Mouse (Mus musculus) embryonic facial prominence, embryonic 12.5 days (tissue): ENCODE data around the gene Mettl26. TPM values are rescaled to one million over a fixed set of nuclear protein-coding genes. Genes with fewer than 3 reads are reported as not detected.

Experiments used
- ATAC-seq: fragments of 200-750 bp; cut with Nextera tagmentation; 2 replicates; pipeline ENCODE4 v1.8.0; 2017; ENCODE audit not compliant: insufficient number of reproducible peaks, insufficient read depth, low FRiP score, low TSS enrichment
- H3K27ac ChIP-seq: fragments of 300-500 bp; sonication (generic); 2 replicates; pipeline ENCODE4 v1.5.1; 2016; ENCODE audit warnings: mild to moderate bottlenecking
- H3K27me3 ChIP-seq: fragments of 300-500 bp; sonication (generic); 2 replicates; pipeline ENCODE4 v1.6.1; 2016; ENCODE audit warnings: mild to moderate bottlenecking, moderate library complexity
- H3K36me3 ChIP-seq: fragments of 300-500 bp; sonication (generic); 2 replicates; pipeline ENCODE4 v1.6.1; 2016; ENCODE audit warnings: mild to moderate bottlenecking
- H3K4me1 ChIP-seq: fragments of 300-500 bp; sonication (generic); 2 replicates; pipeline ENCODE4 v1.6.1; 2016
- H3K4me2 ChIP-seq: fragments of 300-500 bp; sonication (generic); replicated peaks from 2 replicates; pipeline ENCODE4 v1.6.1; 2016; ENCODE audit warnings: mild to moderate bottlenecking, moderate library complexity
- H3K4me3 ChIP-seq: fragments of 300-500 bp; sonication (generic); 2 replicates; pipeline ENCODE4 v1.5.1; 2016; ENCODE audit warnings: mild to moderate bottlenecking
- H3K9ac ChIP-seq: fragments of 300-500 bp; sonication (generic); 2 replicates; pipeline ENCODE4 v1.6.1; 2016; ENCODE audit warnings: mild to moderate bottlenecking, moderate library complexity
- H3K9me3 ChIP-seq: fragments of 300-500 bp; sonication (generic); 2 replicates; pipeline ENCODE4 v1.6.1; 2016; ENCODE audit warnings: mild to moderate bottlenecking, moderate library complexity
- WGBS: fragments of 180-500 bp; shearing (Covaris S2); methylation state at CpG from one replicate; pipeline ENCODE4 v1.1.7; 2016; 5-methylcytosine and 5-hydroxymethylcytosine counted together
- polyA plus RNA-seq: library from polyadenylated mRNA; unstranded; fragments of >200 nt; fragmentation: Nextera tagmentation; extraction: Ambion mirVana; gene quantifications from 2 replicates; pipeline ENCODE4 v1.2.1, GENCODE M21; 2016

The Mettl26 gene
- polyA plus RNA-seq, 1 experiment from 2014 or later = 56.8 TPM

DNA sequence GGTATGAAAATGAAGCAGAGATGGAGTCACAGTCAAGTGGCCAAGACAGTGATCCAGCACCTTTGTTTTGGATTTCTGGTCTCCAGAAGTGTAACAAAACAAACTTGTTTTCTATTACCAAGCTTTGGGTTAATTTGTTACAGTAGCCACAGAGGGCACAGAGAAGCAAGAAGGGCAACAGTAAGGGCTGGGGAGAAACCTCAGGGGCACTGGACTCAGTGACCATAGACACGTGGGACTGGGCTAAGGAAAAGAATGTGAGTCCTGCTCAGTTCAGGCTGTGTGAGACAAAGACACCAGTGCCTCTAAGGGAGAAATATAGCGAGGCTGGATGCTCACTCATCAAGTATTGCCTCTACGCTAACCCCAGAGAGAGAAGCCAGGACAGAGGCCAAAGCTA lies 2.2 kb upstream of the Mettl26 start:
- Histone ChIP-seq H3K4me3 (no peak overlapping the region), H3K4me2 (no peak overlapping the region), H3K4me1 (peaks cover 26% of the 10 kb centered on the region), H3K27me3 (no peaks in the 10 kb centered on the region), H3K27ac (no peak overlapping the region), H3K9ac (no peak overlapping the region), H3K36me3 (peaks cover 1% of the 10 kb centered on the region; the same call in 1 of the 2 replicates), H3K9me3 (no peaks in the 10 kb centered on the region)
- no peak for ATAC-seq
- WGBS = 82% methylated on average over 3 of the region's 3 CpGs

DNA sequence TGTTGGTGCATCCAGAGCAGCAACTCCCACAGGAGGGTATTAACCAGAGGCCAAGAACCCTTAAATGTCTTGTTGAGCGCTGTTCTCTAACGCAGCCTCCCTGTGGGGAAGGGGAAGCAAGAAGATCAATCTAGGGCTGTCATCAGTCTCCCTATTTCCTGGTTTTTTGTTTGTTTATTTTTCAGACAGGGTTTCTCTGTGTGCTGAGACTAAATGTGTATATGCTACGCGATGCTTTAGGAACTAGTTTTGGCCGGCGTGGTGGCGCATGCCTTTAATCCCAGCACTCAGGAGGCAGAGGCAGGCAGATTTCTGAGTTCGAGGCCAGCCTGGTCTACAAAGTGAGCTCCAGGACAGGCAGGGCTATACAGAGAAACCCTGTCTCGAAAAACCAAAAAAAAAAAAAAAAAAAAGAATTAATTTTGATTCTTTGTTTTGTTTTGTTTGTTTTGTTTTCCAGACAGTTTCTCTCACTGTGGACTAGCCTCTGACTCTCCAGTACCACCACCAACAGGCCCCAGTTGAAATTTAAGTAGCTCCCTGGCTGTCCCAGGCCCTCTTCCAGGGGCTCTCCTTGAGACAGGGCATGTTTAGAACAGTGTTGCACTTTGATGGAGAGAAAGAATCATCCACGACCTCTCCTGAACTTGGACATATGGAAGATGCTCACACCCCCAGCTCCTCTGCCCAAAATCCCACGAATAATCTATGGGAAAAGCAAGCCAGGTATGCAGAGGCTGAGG lies 1.3 kb upstream of the Mettl26 start:
- no peak overlapping the region for H3K9ac ChIP-seq
- no peaks in the 10 kb centered on the region for H3K27me3 ChIP-seq
- no peak for ATAC-seq
- H3K4me3 ChIP-seq = no peak overlapping the region
- no peak overlapping the region for H3K27ac ChIP-seq
- peaks cover 10% of the 10 kb centered on the region; the same call in 1 of the 2 replicates for H3K36me3 ChIP-seq
- peak overlapping the region; percentile 88 for H3K4me2 ChIP-seq
- 68% methylated on average over 11 of the region's 11 CpGs for WGBS
- H3K4me1 ChIP-seq = peaks cover 21% of the 10 kb centered on the region
- no peaks in the 10 kb centered on the region for H3K9me3 ChIP-seq

DNA sequence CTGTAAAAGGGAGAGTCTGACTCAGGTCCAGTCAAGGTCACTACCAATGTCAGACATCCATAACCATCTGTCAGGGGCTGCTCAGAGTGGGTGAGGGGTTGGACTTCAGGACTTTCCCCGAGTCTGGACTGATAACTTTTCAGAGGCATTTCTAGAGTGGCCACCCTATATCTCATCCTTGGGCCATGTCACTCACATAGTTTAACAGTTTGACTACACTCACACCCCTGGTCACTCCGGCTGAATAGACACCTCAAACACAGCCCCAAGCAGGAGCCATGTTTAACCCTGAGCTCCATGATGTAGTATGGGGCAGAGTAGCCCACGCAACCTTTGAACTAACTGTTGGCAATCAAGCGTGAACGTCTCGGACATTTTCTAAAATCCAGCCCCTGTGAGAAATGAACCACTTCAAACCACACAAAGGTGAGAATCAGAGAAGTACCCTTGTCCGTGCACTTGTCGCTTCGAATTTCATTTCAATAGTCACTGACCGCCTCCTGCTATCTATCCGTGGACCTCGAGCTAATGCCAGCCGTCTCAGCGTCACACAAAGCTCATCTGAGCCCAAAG lies 640 bp upstream of the Mettl26 start:
- no peak for ATAC-seq
- 8% methylated on average over 14 of the region's 14 CpGs for WGBS

DNA sequence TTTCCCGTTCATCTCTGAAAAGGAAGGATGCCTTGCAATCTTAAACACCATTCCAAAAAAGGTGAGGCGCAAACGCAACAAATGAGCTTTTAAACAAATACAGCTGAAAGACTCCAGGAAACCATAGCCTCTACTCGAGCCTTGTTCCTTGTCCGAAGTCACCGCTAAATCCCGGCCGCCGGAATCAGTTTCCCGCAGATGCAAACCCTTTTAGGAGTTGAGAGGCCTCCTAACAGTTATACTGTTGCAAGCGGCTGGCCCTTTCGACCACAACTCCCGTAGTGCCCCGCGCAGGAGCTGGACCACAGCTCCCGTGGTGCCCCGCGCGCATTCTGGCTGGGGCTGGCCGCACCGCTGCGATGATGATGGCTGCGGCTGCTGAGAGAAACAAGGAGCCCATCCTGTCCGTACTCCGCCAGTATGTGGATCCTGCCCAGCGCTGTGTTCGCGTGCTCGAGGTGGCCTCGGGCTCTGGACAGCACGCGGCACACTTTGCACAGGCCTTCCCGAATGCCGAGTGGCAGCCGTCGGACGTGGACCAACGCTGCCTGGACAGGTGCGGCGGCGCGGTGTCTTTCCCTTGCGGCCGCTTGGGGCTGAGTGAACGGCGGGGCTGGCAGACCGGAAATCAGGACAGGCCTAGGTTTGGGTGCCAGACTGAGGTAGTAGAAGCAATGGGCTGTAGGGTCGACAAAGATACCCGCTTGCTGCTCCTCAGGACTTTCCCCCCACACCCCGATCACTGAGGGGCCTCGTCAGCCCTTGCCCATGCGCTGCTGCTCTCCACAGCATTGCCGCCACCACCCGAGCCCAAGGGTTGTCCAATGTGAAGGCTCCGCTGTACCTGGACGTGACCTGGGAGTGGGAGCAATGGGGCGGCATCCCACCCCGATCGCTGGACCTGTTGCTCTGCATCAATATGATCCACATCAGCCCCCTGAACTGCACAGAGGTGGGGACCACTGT lies 580 bp downstream of the Mettl26 start:
- Histone ChIP-seq H3K9me3 (no peaks in the 10 kb centered on the region), H3K4me2 (peak overlapping the region; percentile 88), H3K36me3 (peaks cover 17% of the 10 kb centered on the region), H3K27me3 (no peaks in the 10 kb centered on the region), H3K9ac (peak overlapping the region; percentile 71), H3K27ac (peak overlapping the region; percentile 87), H3K4me3 (peak overlapping the region; percentile 77), H3K4me1 (peaks cover 22% of the 10 kb centered on the region)
- ATAC-seq = peak; percentile 86
- 1% methylated on average over 59 of the region's 59 CpGs for WGBS

More for the DNA sequence above, 640 bp upstream of the Mettl26 start:
- H3K27ac ChIP-seq = peak overlapping the region; percentile 87
- peaks cover 16% of the 10 kb centered on the region for H3K36me3 ChIP-seq
- peaks cover 16% of the 10 kb centered on the region for H3K4me1 ChIP-seq
- H3K4me2 ChIP-seq = peak overlapping the region; percentile 88
- H3K27me3 ChIP-seq = no peaks in the 10 kb centered on the region
- no peaks in the 10 kb centered on the region for H3K9me3 ChIP-seq
- peak overlapping the region; percentile 41; the same call in 1 of the 2 replicates for H3K9ac ChIP-seq
- peak overlapping the region; percentile 77 for H3K4me3 ChIP-seq

DNA sequence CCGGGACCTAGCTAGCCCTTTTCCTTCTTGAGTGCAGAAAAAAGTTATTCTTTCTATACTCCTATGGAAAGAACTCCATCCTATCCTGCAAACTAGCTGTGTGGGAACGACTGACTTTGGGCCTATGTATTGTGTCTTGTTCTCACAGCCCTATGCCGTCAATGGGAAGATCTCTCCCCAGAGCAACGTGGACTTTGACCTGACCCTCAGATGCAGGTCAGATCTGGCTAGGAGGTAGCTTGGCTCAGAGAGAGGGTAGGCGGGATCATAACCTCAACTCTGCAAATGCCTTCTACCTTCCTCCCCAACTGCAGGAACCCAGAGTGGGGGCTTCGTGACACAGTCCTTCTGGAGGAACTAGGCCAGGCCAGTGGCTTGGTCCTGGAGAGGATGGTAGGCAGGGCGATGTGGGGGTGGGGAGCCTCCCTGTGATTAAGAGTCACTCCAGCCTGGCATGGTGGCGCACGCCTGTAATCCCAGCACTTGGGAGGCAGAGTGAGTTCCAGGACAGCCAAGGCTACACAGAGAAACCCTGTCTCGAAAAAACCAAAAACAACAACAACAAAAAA lies 1.6 kb downstream of the Mettl26 start:
- Histone ChIP-seq H3K4me2 (peak overlapping the region; percentile 88), H3K27me3 (no peaks in the 10 kb centered on the region), H3K9ac (peak overlapping the region; percentile 71; the same call in 1 of the 2 replicates), H3K9me3 (no peaks in the 10 kb centered on the region), H3K36me3 (peaks cover 17% of the 10 kb centered on the region), H3K27ac (no peak overlapping the region; the same call in 1 of the 2 replicates), H3K4me1 (peaks cover 31% of the 10 kb centered on the region), H3K4me3 (peak overlapping the region; percentile 77)
- 53% methylated on average over 10 of the region's 10 CpGs for WGBS
- ATAC-seq = no peak

DNA sequence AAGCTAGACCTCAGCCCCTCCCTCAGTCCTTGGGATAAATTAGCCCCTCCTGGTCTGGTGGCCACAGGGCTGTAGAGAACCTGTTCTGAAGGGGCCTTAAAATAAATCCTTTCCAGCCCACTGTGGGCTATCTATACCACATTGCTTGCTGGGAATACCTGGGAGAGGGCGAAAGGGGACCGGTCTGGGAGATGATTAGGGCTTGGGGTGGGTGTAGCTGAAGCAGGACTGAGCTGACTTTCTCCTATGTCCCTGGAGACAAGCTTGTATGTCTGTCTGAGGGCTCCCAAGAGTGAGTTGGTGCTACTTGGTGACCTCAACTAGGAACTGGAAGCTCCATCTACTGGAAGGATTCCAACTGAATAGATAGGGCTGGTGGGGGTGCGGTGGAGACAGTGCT lies 2.2 kb downstream of the Mettl26 start:
- Histone ChIP-seq H3K4me1 (peaks cover 36% of the 10 kb centered on the region), H3K27ac (no peak overlapping the region), H3K4me3 (no peak overlapping the region), H3K27me3 (no peaks in the 10 kb centered on the region), H3K36me3 (peaks cover 22% of the 10 kb centered on the region), H3K9me3 (no peaks in the 10 kb centered on the region), H3K4me2 (no peak overlapping the region), H3K9ac (no peak overlapping the region)
- ATAC-seq = no peak
- WGBS = 92% methylated on average over 3 of the region's 3 CpGs

DNA sequence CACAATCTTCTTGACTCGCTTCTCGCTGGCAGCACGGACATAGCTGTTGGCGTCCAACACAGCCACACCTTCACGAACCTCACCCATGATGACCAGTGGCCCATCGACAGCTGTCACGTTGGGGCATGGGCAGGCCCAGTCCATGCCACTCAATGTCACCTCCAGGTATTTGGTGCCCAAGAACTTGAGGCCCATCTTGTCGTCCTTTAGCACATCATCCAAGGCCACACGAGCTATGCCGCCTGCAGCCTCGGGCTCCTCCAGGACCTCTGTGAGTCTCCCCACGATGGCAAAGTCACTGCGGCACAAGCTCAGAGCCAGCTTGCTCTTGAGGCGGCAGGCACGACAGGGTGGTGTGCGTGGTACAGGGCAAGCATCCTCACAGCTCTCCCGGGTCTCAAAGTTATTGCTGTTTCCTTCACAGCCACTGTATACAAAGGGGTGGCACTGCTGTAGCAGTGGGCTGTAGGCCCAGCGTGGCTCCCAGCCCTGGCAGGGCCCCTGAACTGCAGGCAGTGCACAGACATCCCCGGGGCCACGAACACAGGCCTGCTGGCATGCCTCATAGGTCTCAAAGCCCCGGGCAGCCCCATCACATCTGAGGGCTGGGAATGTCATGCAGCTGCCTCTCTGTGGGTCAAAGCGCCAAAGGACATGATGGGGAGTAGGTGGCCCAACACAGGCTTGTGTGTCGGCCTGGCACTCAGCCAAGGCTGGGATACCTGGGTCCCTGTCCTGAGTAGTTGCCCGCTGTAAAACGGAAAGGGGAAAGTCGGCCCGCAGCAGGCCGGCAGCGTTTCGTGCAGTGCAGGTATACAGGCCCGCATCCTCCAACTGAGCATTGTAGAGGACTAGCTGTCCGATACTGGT lies 3.1 kb downstream of the Mettl26 start:
- Histone ChIP-seq H3K9me3 (no peaks in the 10 kb centered on the region), H3K4me3 (no peak overlapping the region), H3K9ac (no peak overlapping the region), H3K27ac (no peak overlapping the region), H3K36me3 (peaks cover 32% of the 10 kb centered on the region), H3K4me1 (peaks cover 40% of the 10 kb centered on the region), H3K4me2 (no peak overlapping the region), H3K27me3 (no peaks in the 10 kb centered on the region)
- ATAC-seq = no peak
- 91% methylated on average over 32 of the region's 32 CpGs for WGBS

DNA sequence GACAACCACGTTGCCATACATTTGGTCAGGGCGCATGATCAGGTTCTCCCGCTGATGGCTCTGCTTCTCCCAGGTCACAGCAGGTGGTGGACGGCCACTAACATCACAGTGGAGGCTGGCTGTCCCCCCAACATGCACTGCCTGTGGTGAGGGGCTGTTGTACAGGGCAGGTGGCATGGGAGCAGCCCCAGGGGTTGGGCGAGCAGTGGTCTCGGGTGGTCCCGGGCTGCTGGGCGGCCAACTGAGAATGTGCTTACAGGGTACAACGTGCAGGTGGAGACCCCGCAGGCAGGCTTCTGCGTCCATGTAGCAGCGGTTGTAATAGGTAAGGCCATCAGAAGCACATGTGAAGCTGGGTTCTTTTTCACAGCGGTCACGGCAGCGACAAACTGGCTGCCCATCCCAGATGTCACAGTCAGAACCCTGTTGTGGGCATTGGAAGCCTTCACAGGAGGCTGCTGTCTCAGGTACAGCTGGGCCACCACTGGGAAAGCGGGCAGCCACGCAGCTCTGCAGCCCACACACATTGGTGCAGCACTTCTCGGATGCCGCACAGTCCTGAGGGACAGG lies 3.8 kb downstream of the Mettl26 start:
- peaks cover 39% of the 10 kb centered on the region for H3K36me3 ChIP-seq
- no peak overlapping the region for H3K27ac ChIP-seq
- H3K4me3 ChIP-seq = no peak overlapping the region
- 84% methylated on average over 19 of the region's 19 CpGs for WGBS
- H3K4me2 ChIP-seq = no peak overlapping the region
- H3K4me1 ChIP-seq = peaks cover 40% of the 10 kb centered on the region
- no peaks in the 10 kb centered on the region for H3K9me3 ChIP-seq
- no peak for ATAC-seq
- no peak overlapping the region for H3K9ac ChIP-seq
- H3K27me3 ChIP-seq = no peaks in the 10 kb centered on the region

DNA sequence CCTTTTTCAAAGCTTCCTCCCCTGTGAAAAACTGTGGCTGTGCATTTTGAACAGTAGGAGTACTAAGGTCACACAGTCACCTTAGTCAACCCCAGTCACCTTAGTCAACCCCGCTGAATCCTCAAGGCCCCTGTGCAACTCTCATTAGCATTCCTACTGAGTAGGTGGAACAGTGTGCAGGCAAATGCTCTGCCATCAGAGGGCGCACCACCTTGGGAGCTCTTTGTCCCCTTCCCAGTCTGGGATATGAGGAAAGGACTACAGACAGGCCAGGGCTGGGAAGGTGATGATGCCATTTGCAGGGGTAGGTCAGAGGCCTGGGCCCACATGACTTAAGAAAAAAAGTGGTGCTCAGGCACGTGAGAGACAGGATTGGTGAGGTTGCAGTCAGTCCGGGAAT lies 4.4 kb downstream of the Mettl26 start:
- Histone ChIP-seq H3K36me3 (peaks cover 44% of the 10 kb centered on the region), H3K9ac (no peak overlapping the region), H3K27me3 (no peaks in the 10 kb centered on the region), H3K4me2 (no peak overlapping the region), H3K4me3 (no peak overlapping the region), H3K9me3 (no peaks in the 10 kb centered on the region), H3K27ac (no peak overlapping the region), H3K4me1 (peaks cover 37% of the 10 kb centered on the region)
- WGBS = 47% methylated on average over 4 of the region's 4 CpGs
- ATAC-seq = no peak

DNA sequence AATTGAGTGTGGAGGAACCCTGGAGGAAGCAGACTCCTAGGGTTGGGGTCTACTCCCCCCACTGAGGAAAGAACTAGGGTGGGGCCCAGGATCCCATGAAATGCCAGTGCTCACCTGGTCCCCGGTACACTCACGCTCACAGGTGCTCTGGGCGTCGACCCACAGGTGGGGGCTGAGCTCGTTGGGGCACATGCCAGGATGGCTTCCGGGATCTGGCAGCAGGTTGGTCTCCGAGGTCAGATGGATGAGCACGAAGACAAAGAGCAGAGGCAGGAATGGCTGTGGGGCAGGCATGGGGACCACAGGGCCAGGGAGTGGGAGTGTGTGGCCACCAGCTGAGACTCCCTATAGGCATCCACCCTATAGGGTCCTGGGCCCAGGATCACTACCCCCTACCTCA lies 4.9 kb downstream of the Mettl26 start:
- Histone ChIP-seq H3K9me3 (no peaks in the 10 kb centered on the region), H3K9ac (no peak overlapping the region), H3K36me3 (peaks cover 49% of the 10 kb centered on the region), H3K27ac (no peak overlapping the region), H3K27me3 (no peaks in the 10 kb centered on the region), H3K4me2 (no peak overlapping the region), H3K4me1 (peaks cover 37% of the 10 kb centered on the region), H3K4me3 (no peak overlapping the region)
- WGBS = 73% methylated on average over 8 of the region's 8 CpGs
- ATAC-seq = no peak
